Mouse (Mus musculus) ES-Bruce4 (cell line): Measurements from ENCODE around the gene Zbtb24.

Experiments used
- CTCF ChIP-seq: IDR thresholded peaks from one replicate; pipeline ENCODE4 v1.8.1; 2011; ENCODE audit warnings: low read depth, low read length
- POLR2A ChIP-seq: IDR thresholded peaks from one replicate; pipeline ENCODE4 v1.8.1; 2011; ENCODE audit warnings: low read length; ENCODE audit not compliant: insufficient read depth

DNA sequence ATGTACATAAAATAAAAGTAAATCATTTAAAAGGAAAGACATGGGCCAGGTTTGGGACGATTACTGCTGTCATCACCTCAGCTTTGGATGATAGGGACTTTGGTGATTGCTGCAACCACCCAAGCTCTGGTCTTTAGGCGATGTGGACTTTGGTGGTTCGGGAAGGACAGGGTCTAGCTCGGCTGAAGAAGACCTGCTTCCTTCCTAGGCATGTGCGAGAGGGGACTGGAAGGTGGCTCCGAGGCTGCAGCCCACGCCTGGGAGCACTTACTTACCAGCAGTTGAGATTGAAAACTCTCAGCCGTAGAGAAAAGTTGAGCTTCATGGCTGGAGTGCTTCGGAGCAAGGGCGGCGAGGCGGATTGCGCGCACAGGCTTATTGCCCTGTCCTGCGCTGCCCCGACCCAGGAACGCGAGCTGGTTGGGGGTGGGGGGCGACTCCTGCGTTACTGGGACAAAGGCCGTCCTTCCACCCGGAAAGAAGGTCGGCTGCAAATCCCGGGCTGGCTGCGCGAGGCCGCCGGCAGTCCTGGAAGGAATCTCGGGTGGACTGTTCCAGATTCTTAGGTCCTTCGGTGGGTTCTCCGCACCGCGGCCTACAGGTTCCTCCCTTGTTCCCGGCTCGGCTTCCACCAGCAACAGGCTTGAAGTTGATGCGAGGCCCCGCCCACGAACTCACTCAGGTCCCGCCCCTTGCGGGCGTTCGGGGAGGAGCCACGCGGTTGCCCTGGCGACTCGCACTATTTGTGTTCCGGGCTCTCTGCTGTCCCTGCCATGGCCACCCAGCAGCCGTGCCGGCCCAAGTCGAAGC lies 39.7 kb downstream of the Zbtb24 start, which contains the start of the genes Smpd2 and Ppil6:
- TF ChIP-seq CTCF (no peak), POLR2A (no peak)
